24 mouse cellular contexts compared by ENCODE assay signal in genomic region chr2:9989649-9990547, GRCm38 (mm10). TPM values are rescaled to one million over a fixed set of nuclear protein-coding genes. Genes with fewer than 3 reads are reported as not detected.
A peak's percentile ranks its signal among the peaks of the same experiment; 100 is the strongest.
DNase-seq lines count a peak whose midpoint lies in the region; ATAC-seq lines count a peak whose summit lies in the region.
"Had no signal": no experiment of that assay in that cellular context is flagged by ENCODE, and none has a peak within 500 bp of the region (broad histone marks: within the 10 kb centered on the region; RNA-seq: fewer than 3 reads in every experiment).

No protein-coding gene starts in this region.

- WGBS in hindbrain, embryonic 13.5 days = 69% methylated on average over 17 of the region's 17 CpGs
- 73% methylated on average over 17 of the region's 17 CpGs for WGBS in hindbrain, embryonic 14.5 days
- 69% methylated on average over 17 of the region's 17 CpGs for WGBS in neural tube, embryonic 12.5 days
- WGBS in limb, embryonic 10.5 days = 74% methylated on average over 17 of the region's 17 CpGs

- peaks cover 8% of the 10 kb centered on the region for H3K4me1 ChIP-seq in hindbrain, embryonic 13.5 days (replicated peaks)
- peaks cover 9% of the 10 kb centered on the region; the same call in 1 of the 2 replicates for H3K4me1 ChIP-seq in hindbrain, embryonic 14.5 days (replicated peaks; ENCODE audit: control insufficient read depth, insufficient read depth, low read length)
- H3K4me1 ChIP-seq in neural tube, embryonic 12.5 days = peaks cover 15% of the 10 kb centered on the region
- H3K4me1 ChIP-seq in limb, embryonic 10.5 days = peaks cover 16% of the 10 kb centered on the region
- H3K4me1 ChIP-seq: stomach, embryonic 15.5 days had no signal

- no peak overlapping the region for H3K4me3 ChIP-seq in hindbrain, embryonic 13.5 days
- H3K4me3 ChIP-seq in hindbrain, embryonic 14.5 days (replicated peaks; ENCODE audit: low read length) = no peak overlapping the region
- H3K4me3 ChIP-seq in neural tube, embryonic 12.5 days = no peak overlapping the region
- H3K4me3 ChIP-seq in limb, embryonic 10.5 days = no peak overlapping the region
- H3K4me3 ChIP-seq: embryonic facial prominence, embryonic 15.5 days; heart, embryonic 15.5 days; limb, embryonic 13.5 days; midbrain, embryonic 12.5 days; neural tube, embryonic 13.5 days; stomach, embryonic 15.5 days had no signal

- no peak overlapping the region for H3K4me2 ChIP-seq in hindbrain, embryonic 13.5 days
- H3K4me2 ChIP-seq in hindbrain, embryonic 14.5 days (replicated peaks) = no peak overlapping the region
- H3K4me2 ChIP-seq in neural tube, embryonic 12.5 days (replicated peaks) = no peak overlapping the region
- H3K4me2 ChIP-seq: embryonic facial prominence, embryonic 15.5 days; heart, embryonic 15.5 days; limb, embryonic 13.5 days; midbrain, embryonic 12.5 days; neural tube, embryonic 13.5 days; stomach, embryonic 15.5 days had no signal

- H3K27me3 ChIP-seq in hindbrain, embryonic 13.5 days = no peaks in the 10 kb centered on the region
- H3K27me3 ChIP-seq in hindbrain, embryonic 14.5 days (ENCODE audit: control insufficient read depth, insufficient read depth, low read length) = no peaks in the 10 kb centered on the region
- H3K27me3 ChIP-seq in neural tube, embryonic 12.5 days (replicated peaks) = no peaks in the 10 kb centered on the region
- H3K27me3 ChIP-seq in limb, embryonic 10.5 days (ENCODE audit: low read depth, poor library complexity, severe bottlenecking) = no peaks in the 10 kb centered on the region
- H3K27me3 ChIP-seq: embryonic facial prominence, embryonic 15.5 days; heart, embryonic 15.5 days; limb, embryonic 13.5 days; midbrain, embryonic 12.5 days; neural tube, embryonic 13.5 days; stomach, embryonic 15.5 days had no signal

- no peak for DNase-seq in hindbrain, embryonic 14.5 days (ENCODE audit: low spot score)
- DNase-seq in neural tube, embryonic 10.5 days (ENCODE audit: extremely low spot score, low spot score) = no peak
- no peak for DNase-seq in limb, embryonic 10.5 days (ENCODE audit: low spot score)
- no peak for DNase-seq in adrenal gland, postnatal 10 days
- no peak for DNase-seq in ovary, adult 18-20 months (ENCODE audit: low spot score)
- DNase-seq in right cerebral cortex, postnatal 14 days = no peak
- DNase-seq: adrenal gland, postnatal 36 days; cerebellum, adult 18-20 months; cerebellum, postnatal 36 days; heart, adult 18-20 months; heart, postnatal 4 days; kidney, adult 11 months; lung, adult 2 months; lung, postnatal 36 days; thymus, adult 2 months had no signal

- H3K36me3 ChIP-seq in hindbrain, embryonic 13.5 days = no peaks in the 10 kb centered on the region
- no peaks in the 10 kb centered on the region for H3K36me3 ChIP-seq in hindbrain, embryonic 14.5 days (replicated peaks; ENCODE audit: control insufficient read depth, insufficient read depth)
- H3K36me3 ChIP-seq in neural tube, embryonic 12.5 days = no peaks in the 10 kb centered on the region
- no peaks in the 10 kb centered on the region for H3K36me3 ChIP-seq in limb, embryonic 10.5 days
- H3K36me3 ChIP-seq: embryonic facial prominence, embryonic 15.5 days; heart, embryonic 15.5 days; limb, embryonic 13.5 days; midbrain, embryonic 12.5 days; neural tube, embryonic 13.5 days; stomach, embryonic 15.5 days had no signal

- 0 out of 2 replicates have a peak, but pooled peaks have one; percentile 46 for ATAC-seq in hindbrain, embryonic 13.5 days (ENCODE audit: low FRiP score)
- no peak for ATAC-seq in hindbrain, embryonic 14.5 days (ENCODE audit: low FRiP score)
- ATAC-seq in neural tube, embryonic 12.5 days (ENCODE audit: low FRiP score, low read depth) = 0 out of 2 replicates have a peak, but pooled peaks have one; percentile 36
- ATAC-seq: hindbrain, postnatal 0 days had no signal

- H3K27ac ChIP-seq in hindbrain, embryonic 13.5 days = no peak overlapping the region
- H3K27ac ChIP-seq in hindbrain, embryonic 14.5 days = no peak overlapping the region
- H3K27ac ChIP-seq in neural tube, embryonic 12.5 days = no peak overlapping the region
- 0 out of 2 replicates have a peak overlapping the region, but pooled peaks have one; percentile 26 for H3K27ac ChIP-seq in limb, embryonic 10.5 days
- H3K27ac ChIP-seq: embryonic facial prominence, embryonic 15.5 days; heart, embryonic 15.5 days; hindbrain, postnatal 0 days; limb, embryonic 13.5 days; midbrain, embryonic 12.5 days; neural tube, embryonic 13.5 days; stomach, embryonic 15.5 days had no signal

- no peak overlapping the region for H3K9ac ChIP-seq in hindbrain, embryonic 13.5 days
- no peak overlapping the region for H3K9ac ChIP-seq in hindbrain, embryonic 14.5 days
- no peak overlapping the region for H3K9ac ChIP-seq in neural tube, embryonic 12.5 days
- H3K9ac ChIP-seq: embryonic facial prominence, embryonic 15.5 days; heart, embryonic 15.5 days; limb, embryonic 13.5 days; midbrain, embryonic 12.5 days; neural tube, embryonic 13.5 days; stomach, embryonic 15.5 days had no signal

- H3K9me3 ChIP-seq in hindbrain, embryonic 13.5 days = no peaks in the 10 kb centered on the region
- H3K9me3 ChIP-seq in hindbrain, embryonic 14.5 days (ENCODE audit: control insufficient read depth, low read length) = no peaks in the 10 kb centered on the region
- H3K9me3 ChIP-seq in neural tube, embryonic 12.5 days = no peaks in the 10 kb centered on the region
- H3K9me3 ChIP-seq in limb, embryonic 10.5 days (replicated peaks) = no peaks in the 10 kb centered on the region
- H3K9me3 ChIP-seq: embryonic facial prominence, embryonic 15.5 days; heart, embryonic 15.5 days; limb, embryonic 13.5 days; midbrain, embryonic 12.5 days; neural tube, embryonic 13.5 days; stomach, embryonic 15.5 days had no signal

RNA-seq across cellular contexts. Expression of gene Taf3, which starts 58.5 kb away (rescaled TPM):
- polyA plus RNA-seq in hindbrain, embryonic 13.5 days (2015; fragmentation: Nextera tagmentation; extraction: Ambion mirVana) = 15.0 and 16.6 TPM in 2 replicates
- 12.6 and 13.1 TPM in 2 replicates for polyA plus RNA-seq in hindbrain, embryonic 14.5 days (2014; fragmentation: Nextera tagmentation; extraction: Ambion mirVana)
- 16.0 TPM in 2 replicates for polyA plus RNA-seq in neural tube, embryonic 12.5 days (2016; fragmentation: Nextera tagmentation; extraction: Ambion mirVana)
- polyA plus RNA-seq in limb, embryonic 10.5 days (2016; fragmentation: Nextera tagmentation; extraction: Ambion mirVana) = 15.1 and 16.3 TPM in 2 replicates
- total RNA-seq in adrenal gland, postnatal 10 days (2021) = 10 to 100 TPM in 1 of 2 experiments, 1 to 10 TPM in 1; 9.6 to 10.6 TPM
